Mouse (Mus musculus) spleen, adult 12 weeks (tissue): ENCODE data around the gene Gm10322.

ENCODE experiments used
- DNase-seq: peaks from one replicate; pipeline ENCODE4 v3.0.0; 2022; ENCODE audit warnings: low spot score

The Gm10322 gene

GRCm38 (mm10) chr10:59615981-59616520, at the start of gene Gm10322:
Gene Gm10322, plus strand, starts transcription at chr10:59616063.
- no peak for DNase-seq

GRCm38 (mm10) chr10:59566968-59567367, 48.9 kb upstream of the Gm10322 start:
- no peak for DNase-seq

GRCm38 (mm10) chr10:59568665-59569480, 47.0 kb upstream of the Gm10322 start:
- no peak for DNase-seq

- no peak for DNase-seq
Measured at GRCm38 (mm10) chr10:59569481-59569869, 46.4 kb upstream of the Gm10322 start.

- DNase-seq, result no peak
Measured at GRCm38 (mm10) chr10:59570360-59570759, 45.5 kb upstream of the Gm10322 start.

- no peak for DNase-seq
Measured at GRCm38 (mm10) chr10:59570780-59571179, 45.1 kb upstream of the Gm10322 start.

GRCm38 (mm10) chr10:59571273-59571672, 44.6 kb upstream of the Gm10322 start:
- DNase-seq, result no peak

GRCm38 (mm10) chr10:59571964-59572363, 43.9 kb upstream of the Gm10322 start:
- DNase-seq, result no peak

- DNase-seq, result no peak
Measured at GRCm38 (mm10) chr10:59576305-59576704, 39.6 kb upstream of the Gm10322 start.

- no peak for DNase-seq
Measured at GRCm38 (mm10) chr10:59577871-59578801, 37.7 kb upstream of the Gm10322 start.

- DNase-seq, result no peak
Measured at GRCm38 (mm10) chr10:59579645-59580044, 36.2 kb upstream of the Gm10322 start.

- DNase-seq, result no peak
Measured at GRCm38 (mm10) chr10:59580593-59581149, 35.2 kb upstream of the Gm10322 start.

- no peak for DNase-seq
Measured at GRCm38 (mm10) chr10:59581826-59582543, 33.9 kb upstream of the Gm10322 start.

- DNase-seq, result no peak
Measured at GRCm38 (mm10) chr10:59585621-59586020, 30.2 kb upstream of the Gm10322 start.

GRCm38 (mm10) chr10:59586821-59587220, 29.0 kb upstream of the Gm10322 start:
- no peak for DNase-seq

- no peak for DNase-seq
Measured at GRCm38 (mm10) chr10:59588135-59588534, 27.7 kb upstream of the Gm10322 start.

GRCm38 (mm10) chr10:59589420-59589819, 26.4 kb upstream of the Gm10322 start:
- DNase-seq, result no peak

- DNase-seq, result no peak
Measured at GRCm38 (mm10) chr10:59589856-59590255, 26.0 kb upstream of the Gm10322 start.

GRCm38 (mm10) chr10:59590606-59591005, 25.3 kb upstream of the Gm10322 start:
- DNase-seq, result no peak

- DNase-seq, result no peak
Measured at GRCm38 (mm10) chr10:59593826-59594570, 21.9 kb upstream of the Gm10322 start.

- no peak for DNase-seq
Measured at GRCm38 (mm10) chr10:59600516-59600915, 15.3 kb upstream of the Gm10322 start.
